Mouse (Mus musculus) kidney, adult 2 months (tissue): Measurements from ENCODE around the gene Pdzd2.

Experiments used
- CTCF ChIP-seq: fragments of 200-500 bp; conservative IDR thresholded peaks from 2 replicates; pipeline ENCODE4 v1.5.1; 2011; ENCODE audit warnings: low read depth, mild to moderate bottlenecking, control low read depth, low read length, moderate library complexity, mixed read lengths; ENCODE audit not compliant: insufficient read depth, insufficient read length
- POLR2A ChIP-seq: fragments of 200-500 bp; IDR thresholded peaks from one replicate; pipeline ENCODE4 v1.6.1; 2011; ENCODE audit warnings: low read depth, low read length, control low read depth

GRCm38 (mm10) chr15:12586852-12587424, 152.8 kb downstream of the Pdzd2 start:
- no peak for TF ChIP-seq POLR2A
- no peak for TF ChIP-seq CTCF
